Mouse (Mus musculus) C2C12 (cell line): Measurements from ENCODE around the gene Gpatch3.

Source experiments
- CTCF ChIP-seq: IDR thresholded peaks from one replicate; pipeline ENCODE4 v1.5.1; 2011; ENCODE audit not compliant: control insufficient read depth, insufficient read depth, insufficient read length
- MAX ChIP-seq: IDR thresholded peaks from one replicate; pipeline ENCODE4 v1.6.1; 2011; ENCODE audit warnings: mild to moderate bottlenecking, control low read depth
- MYOD1 ChIP-seq: IDR thresholded peaks from one replicate; pipeline ENCODE4 v1.6.1; 2011; ENCODE audit warnings: low read depth; ENCODE audit not compliant: control insufficient read depth, insufficient read length
- USF1 ChIP-seq: IDR thresholded peaks from one replicate; pipeline ENCODE4 v1.6.1; 2011; ENCODE audit warnings: low read depth, mild to moderate bottlenecking, control low read depth, moderate library complexity

GRCm38 (mm10) chr4:133592570-133592969, 18.0 kb downstream of the Gpatch3 start:
- TF ChIP-seq CTCF (peak; percentile 15), USF1 (no peak), MAX (no peak), MYOD1 (no peak)
